Mouse (Mus musculus) ES-E14 (cell line): ENCODE results near the gene Kcnk18. TPM values are rescaled to one million over a fixed set of nuclear protein-coding genes. Genes with fewer than 3 reads are reported as not detected.

ENCODE experiments used
- DNase-seq: peaks from one replicate; pipeline ENCODE4 v3.0.0-alpha.2; 2013; ENCODE audit warnings: low read depth, low spot score
- H3K27ac ChIP-seq: 2 replicates; pipeline ENCODE4 v1.5.1; 2012; ENCODE audit warnings: low read depth, mild to moderate bottlenecking, low read length, moderate library complexity, mixed read lengths; ENCODE audit not compliant: poor library complexity, insufficient read depth, severe bottlenecking
- H3K36me3 ChIP-seq: 2 replicates; pipeline ENCODE4 v1.6.1; 2012; ENCODE audit warnings: mild to moderate bottlenecking, low read length, moderate library complexity, mixed read lengths; ENCODE audit not compliant: control insufficient read depth, poor library complexity, insufficient read depth, severe bottlenecking
- H3K4me1 ChIP-seq, 2 experiments: fragments of 150-350 bp in 1 of 2; sonication (generic) in 1 of 2; 2 replicates each; pipeline ENCODE4 v1.6.1; 2012; ENCODE audit warnings: low read length in 2 of 2, mild to moderate bottlenecking in 1 of 2, mixed read lengths in 1 of 2; ENCODE audit not compliant: control insufficient read depth in 2 of 2, insufficient read depth in 2 of 2, poor library complexity in 1 of 2
- H3K4me3 ChIP-seq, 2 experiments: fragments of 150-350 bp in 1 of 2; sonication (generic) in 1 of 2; 2 replicates each; pipeline ENCODE4 v1.5.1; 2012; ENCODE audit warnings: low read length in 2 of 2, low read depth in 1 of 2, mild to moderate bottlenecking in 1 of 2, mixed read lengths in 1 of 2; ENCODE audit not compliant: insufficient read depth in 1 of 2, poor library complexity in 1 of 2, severe bottlenecking in 1 of 2
- H3K9ac ChIP-seq: 2 replicates; pipeline ENCODE4 v1.6.1; 2012; ENCODE audit warnings: low read depth, mild to moderate bottlenecking, low read length, mixed read lengths; ENCODE audit not compliant: poor library complexity, insufficient read depth, severe bottlenecking
- H3K9me3 ChIP-seq: fragments of 150-350 bp; sonication (generic); 2 replicates; pipeline ENCODE4 v1.6.1; 2012; ENCODE audit warnings: low read depth, mild to moderate bottlenecking, low read length; ENCODE audit not compliant: control insufficient read depth, insufficient read depth
- CHD2 ChIP-seq: IDR thresholded peaks from 2 replicates; pipeline ENCODE4 v1.6.1; 2014; ENCODE audit warnings: mild to moderate bottlenecking, low read depth, low read length, inconsistent platforms
- HCFC1 ChIP-seq: IDR thresholded peaks from 2 replicates; pipeline ENCODE4 v1.6.1; 2012; ENCODE audit warnings: low read length, inconsistent platforms, borderline replicate concordance; ENCODE audit not compliant: insufficient read depth
- MAFK ChIP-seq: IDR thresholded peaks from 2 replicates; pipeline ENCODE4 v1.6.1; 2014; ENCODE audit warnings: mild to moderate bottlenecking, low read depth, low read length, inconsistent platforms; ENCODE audit not compliant: insufficient read depth
- ZC3H11A ChIP-seq: IDR thresholded peaks from 2 replicates; pipeline ENCODE4 v1.6.1; 2012; ENCODE audit warnings: low read depth, mild to moderate bottlenecking, inconsistent platforms, low read length, borderline replicate concordance
- ZNF384 ChIP-seq: IDR thresholded peaks from 2 replicates; pipeline ENCODE4 v1.6.1; 2012; ENCODE audit warnings: low read depth, low read length, inconsistent platforms
- in situ Hi-C, 2 experiments: fragments of 600-800 bp; cut with MboI; formaldehyde crosslinking; loops; one replicate each; pipeline ENCODE4 v1.15.1; 2025; ENCODE audit warnings: low sequenced_read_pairs in 2 of 2, inconsistent platforms in 1 of 2; ENCODE audit not compliant: unreplicated experiment in 2 of 2
- total RNA-seq: library from RNA; depleted of rRNA; stranded (reverse); fragments of 300-350 nt; gene quantifications from 2 replicates; pipeline ENCODE4 v1.2.3, GENCODE M21; 2012

Kcnk18 gene
- total RNA-seq, 1 experiment, result 0.18 TPM

- Histone ChIP-seq H3K36me3 (no peaks in the 10 kb centered on the region), H3K27ac (no peak overlapping the region), H3K9me3 (no peaks in the 10 kb centered on the region), H3K4me3 (no peak overlapping the region), H3K9ac (no peak overlapping the region), H3K4me1 (0 out of 4 replicates have a peak, but pooled peaks cover 0 to 2% of the 10 kb centered on the region in 2 experiments)
- no peak for TF ChIP-seq ZNF384
- no peak for TF ChIP-seq ZC3H11A
- TF ChIP-seq HCFC1, result no peak
- no peak for TF ChIP-seq MAFK
- no peak for TF ChIP-seq CHD2
- no peak for DNase-seq
- in situ Hi-C loops, result no loop called here
These were observed 46.0 kb downstream of the Kcnk18 start for GRCm38 (mm10) chr19:59264838-59265532.

GRCm38 (mm10) chr19:59265907-59266306 lies 46.9 kb downstream of the Kcnk18 start:
- DNase-seq, result no peak
- TF ChIP-seq HCFC1, result no peak
- no peak for TF ChIP-seq ZNF384
- TF ChIP-seq CHD2, result no peak
- no peak for TF ChIP-seq ZC3H11A
- no peak for TF ChIP-seq MAFK
- Histone ChIP-seq H3K4me1 (0 out of 4 replicates have a peak, but pooled peaks cover 0 to 2% of the 10 kb centered on the region in 2 experiments), H3K4me3 (no peak overlapping the region), H3K9ac (no peak overlapping the region), H3K9me3 (no peaks in the 10 kb centered on the region), H3K36me3 (no peaks in the 10 kb centered on the region), H3K27ac (no peak overlapping the region)
- in situ Hi-C loops, result no loop called here

- TF ChIP-seq MAFK (no peak), ZC3H11A (no peak), HCFC1 (no peak), ZNF384 (no peak), CHD2 (no peak)
- H3K36me3 ChIP-seq, result no peaks in the 10 kb centered on the region
- no peaks in the 10 kb centered on the region for H3K9me3 ChIP-seq
- no peak overlapping the region for H3K27ac ChIP-seq
- no peak overlapping the region for H3K4me3 ChIP-seq
- H3K4me1 ChIP-seq, result no peaks in the 10 kb centered on the region
- H3K9ac ChIP-seq, result no peak overlapping the region
- in situ Hi-C loops, result no loop called here
- no peak for DNase-seq
These were observed 48.5 kb downstream of the Kcnk18 start for GRCm38 (mm10) chr19:59267417-59267963.

GRCm38 (mm10) chr19:59273190-59273589 lies 54.2 kb downstream of the Kcnk18 start:
- Histone ChIP-seq H3K4me1 (no peaks in the 10 kb centered on the region), H3K9me3 (no peaks in the 10 kb centered on the region), H3K9ac (no peak overlapping the region), H3K27ac (no peak overlapping the region), H3K4me3 (no peak overlapping the region), H3K36me3 (no peaks in the 10 kb centered on the region)
- no peak for DNase-seq
- TF ChIP-seq MAFK (no peak), HCFC1 (no peak), ZC3H11A (no peak), ZNF384 (no peak), CHD2 (no peak)
- in situ Hi-C loops, result no loop called here

- TF ChIP-seq ZC3H11A (no peak), MAFK (no peak), HCFC1 (no peak), CHD2 (no peak), ZNF384 (no peak)
- Histone ChIP-seq H3K4me3 (no peak overlapping the region), H3K9me3 (no peaks in the 10 kb centered on the region), H3K27ac (no peak overlapping the region), H3K9ac (no peak overlapping the region), H3K36me3 (no peaks in the 10 kb centered on the region), H3K4me1 (no peaks in the 10 kb centered on the region)
- DNase-seq, result no peak
- in situ Hi-C loops, result no loop called here
These were observed 57.3 kb downstream of the Kcnk18 start for GRCm38 (mm10) chr19:59276354-59276753.
